Mouse (Mus musculus): ENCODE results near the gene Pola1. TPM values are rescaled to one million over a fixed set of nuclear protein-coding genes. Genes with fewer than 3 reads are reported as not detected.

Pola1 gene
- polyA plus RNA-seq, 1 experiment from 2014 or later: 21.7 TPM

DNA sequence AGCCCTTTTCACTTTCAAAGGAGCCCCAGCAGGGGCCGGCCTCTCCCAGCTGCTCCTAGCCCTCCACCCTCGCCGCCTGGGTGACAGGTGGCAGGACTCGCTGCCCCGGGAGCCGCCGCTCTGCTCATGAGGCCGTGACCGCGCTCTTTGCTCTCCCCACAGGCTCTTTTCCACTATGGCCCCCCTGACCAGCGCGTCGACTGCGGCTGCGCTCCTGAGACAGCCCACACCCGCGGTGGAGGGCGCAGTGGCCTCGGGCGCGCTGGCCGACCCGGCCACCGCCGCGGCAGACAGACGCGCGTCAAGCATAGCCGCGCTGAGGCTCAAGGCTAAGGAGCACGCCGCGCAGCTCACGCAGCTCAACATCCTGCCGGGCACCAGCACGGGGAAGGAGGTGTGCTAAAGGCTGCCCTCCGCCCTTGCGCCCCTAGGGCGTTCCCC is 334.9 kb downstream of the Pola1 start:
- Histone ChIP-seq H3K4me3 (peak overlapping the region; percentile 41), H3K27ac (replicated peaks) (no peak overlapping the region), H3K36me3 (no peaks in the 10 kb centered on the region), H3K9me3 (replicated peaks) (no peaks in the 10 kb centered on the region), H3K27me3 (ENCODE audit: low read depth, poor library complexity, severe bottlenecking) (peaks cover 100% of the 10 kb centered on the region), H3K4me1 (peaks cover 18% of the 10 kb centered on the region)
- WGBS: 11% methylated on average over 40 of the region's 40 CpGs
- DNase-seq (ENCODE audit: low spot score): peak; percentile 47

DNA sequence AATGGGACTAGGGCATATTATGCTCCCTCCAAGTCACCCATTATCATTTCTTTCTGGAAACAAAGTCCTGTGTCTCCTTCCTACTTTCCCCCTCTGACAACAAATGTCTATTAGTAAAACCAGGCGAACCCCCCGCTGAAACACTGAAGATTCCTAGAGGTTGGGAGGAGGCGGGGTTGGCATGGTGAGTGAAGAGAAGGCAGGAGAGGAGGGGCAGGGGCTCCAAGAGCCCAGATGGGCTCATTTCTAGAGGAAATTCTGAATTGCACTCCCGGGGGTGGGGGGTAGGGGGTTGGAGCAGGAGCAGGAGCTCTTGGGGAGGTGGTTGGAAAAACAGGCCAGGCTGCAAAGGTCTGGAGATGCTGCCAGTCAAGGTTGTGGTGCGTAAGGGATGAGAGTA is 336.1 kb downstream of the Pola1 start:
- Histone ChIP-seq H3K36me3 (no peaks in the 10 kb centered on the region), H3K4me1 (peaks cover 18% of the 10 kb centered on the region), H3K27ac (replicated peaks) (no peak overlapping the region), H3K27me3 (ENCODE audit: low read depth, poor library complexity, severe bottlenecking) (peaks cover 100% of the 10 kb centered on the region), H3K9me3 (replicated peaks) (no peaks in the 10 kb centered on the region), H3K4me3 (no peak overlapping the region)
- 12% methylated on average over 5 of the region's 5 CpGs for WGBS
- DNase-seq (ENCODE audit: low spot score): no peak

DNA sequence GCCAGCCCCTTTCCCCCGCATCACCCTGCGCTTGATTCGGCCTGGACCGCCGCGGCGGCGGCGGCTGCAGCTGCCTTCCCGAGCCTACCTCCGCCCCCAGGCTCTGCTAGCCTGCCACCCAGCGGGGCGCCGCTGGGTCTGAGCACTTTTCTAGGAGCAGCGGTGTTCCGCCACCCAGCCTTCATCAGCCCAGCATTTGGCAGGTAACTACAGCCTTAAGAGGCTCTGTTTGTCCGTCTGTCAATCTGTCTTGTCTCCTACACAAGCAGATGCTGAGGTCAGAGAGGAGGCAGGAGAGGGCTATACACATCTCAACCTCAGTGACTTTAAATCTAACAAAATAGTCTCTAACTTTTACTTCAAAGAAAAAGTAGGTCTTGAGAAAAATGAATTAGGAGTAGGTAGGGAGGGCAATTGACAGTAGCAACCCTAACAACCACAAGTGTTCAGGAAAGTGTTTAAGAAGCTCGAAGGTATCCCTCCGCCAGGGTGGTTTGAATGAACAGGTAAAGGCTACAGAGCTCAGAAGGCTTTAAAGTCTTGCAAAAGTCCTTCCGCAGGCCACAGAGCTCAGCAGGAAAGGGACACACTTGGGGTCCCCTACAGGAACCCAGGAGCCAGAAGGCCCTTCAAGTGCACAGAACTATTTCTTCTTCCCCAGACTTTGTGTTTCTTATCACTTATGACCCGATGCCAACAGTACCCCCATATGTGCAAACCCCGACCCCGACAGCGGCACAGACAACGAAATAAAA is 337.0 kb downstream of the Pola1 start:
- no peak overlapping the region for H3K27ac ChIP-seq (replicated peaks)
- H3K36me3 ChIP-seq: no peaks in the 10 kb centered on the region
- peak overlapping the region; percentile 20; the same call in 1 of the 2 replicates for H3K4me3 ChIP-seq
- peak; percentile 22 for DNase-seq (ENCODE audit: low spot score)
- H3K9me3 ChIP-seq (replicated peaks): no peaks in the 10 kb centered on the region
- peaks cover 100% of the 10 kb centered on the region for H3K27me3 ChIP-seq (ENCODE audit: low read depth, poor library complexity, severe bottlenecking)
- H3K4me1 ChIP-seq: peaks cover 18% of the 10 kb centered on the region
- 17% methylated on average over 25 of the region's 25 CpGs for WGBS

DNA sequence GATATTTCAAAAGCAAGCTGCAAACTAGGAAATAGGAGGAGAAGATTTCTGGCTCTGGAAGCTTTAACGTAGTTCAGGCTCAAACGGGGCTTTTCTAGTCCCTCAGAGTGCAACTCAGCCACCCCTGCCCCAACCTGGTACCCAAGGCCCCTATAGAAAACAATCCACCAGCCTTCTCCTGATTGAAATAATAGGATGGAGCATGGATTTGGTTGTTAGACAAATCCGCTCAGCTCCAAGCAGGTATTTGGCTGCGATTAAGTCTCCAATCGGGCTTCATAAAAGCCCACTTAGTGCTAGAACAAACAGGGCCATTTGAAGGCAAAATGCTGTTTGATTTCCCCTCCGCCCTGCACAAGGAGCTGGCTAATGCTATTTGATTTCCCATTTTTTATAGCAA is 339.9 kb downstream of the Pola1 start:
- Histone ChIP-seq H3K27ac (replicated peaks) (no peak overlapping the region), H3K36me3 (no peaks in the 10 kb centered on the region), H3K9me3 (replicated peaks) (no peaks in the 10 kb centered on the region), H3K4me1 (peaks cover 16% of the 10 kb centered on the region), H3K4me3 (no peak overlapping the region), H3K27me3 (ENCODE audit: low read depth, poor library complexity, severe bottlenecking) (peaks cover 100% of the 10 kb centered on the region)
- DNase-seq (ENCODE audit: low spot score): peak; percentile 15
- WGBS: 19% methylated on average over 6 of the region's 6 CpGs

DNA sequence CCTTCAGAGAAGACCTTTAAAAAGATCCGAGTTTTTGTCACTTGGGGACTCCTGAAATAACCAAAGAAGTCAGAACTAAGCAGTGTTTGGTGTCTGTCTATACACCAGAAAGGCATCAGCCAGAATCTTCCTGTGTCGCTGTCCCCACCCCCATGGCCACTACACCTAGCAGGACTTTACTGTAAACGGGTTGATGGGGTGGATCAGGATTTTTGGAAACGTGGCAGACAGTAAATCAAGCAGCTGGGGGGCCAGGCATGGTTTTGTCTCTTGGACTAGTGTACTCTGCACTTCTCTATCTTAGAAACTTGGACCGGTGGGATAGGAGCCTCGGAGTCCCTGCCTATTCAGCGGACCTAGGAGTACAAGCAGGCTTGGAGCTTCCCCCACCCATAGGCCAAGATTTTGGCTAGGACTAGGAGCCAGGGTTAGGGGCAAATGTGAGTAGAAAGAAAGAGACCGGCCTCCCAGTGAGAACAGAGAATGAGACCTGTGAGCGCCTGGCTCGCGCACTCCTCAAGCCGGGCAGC is 342.0 kb downstream of the Pola1 start:
- Histone ChIP-seq H3K4me1 (peaks cover 19% of the 10 kb centered on the region), H3K9me3 (replicated peaks) (no peaks in the 10 kb centered on the region), H3K36me3 (no peaks in the 10 kb centered on the region), H3K4me3 (peak overlapping the region; percentile 54), H3K27ac (replicated peaks) (peak overlapping the region; percentile 13; the same call in 1 of the 2 replicates), H3K27me3 (ENCODE audit: low read depth, poor library complexity, severe bottlenecking) (peaks cover 100% of the 10 kb centered on the region)
- 11% methylated on average over 12 of the region's 12 CpGs for WGBS
- DNase-seq (ENCODE audit: low spot score): no peak

DNA sequence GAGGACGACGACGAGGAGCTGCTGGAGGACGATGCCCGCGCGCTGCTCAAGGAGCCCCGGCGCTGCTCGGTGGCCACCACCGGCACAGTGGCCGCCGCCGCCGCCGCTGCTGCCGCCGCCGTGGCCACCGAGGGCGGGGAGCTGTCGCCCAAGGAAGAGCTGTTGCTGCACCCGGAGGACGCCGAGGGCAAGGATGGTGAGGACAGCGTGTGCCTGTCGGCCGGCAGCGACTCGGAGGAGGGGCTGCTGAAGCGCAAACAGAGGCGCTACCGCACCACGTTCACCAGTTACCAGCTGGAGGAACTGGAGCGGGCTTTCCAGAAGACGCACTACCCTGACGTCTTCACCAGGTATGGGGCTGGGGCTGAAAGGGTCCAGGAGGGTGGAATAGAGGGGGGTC is 342.9 kb downstream of the Pola1 start:
- Histone ChIP-seq H3K4me3 (peak overlapping the region; percentile 54), H3K27ac (replicated peaks) (peak overlapping the region; percentile 69), H3K27me3 (ENCODE audit: low read depth, poor library complexity, severe bottlenecking) (peaks cover 100% of the 10 kb centered on the region), H3K9me3 (replicated peaks) (no peaks in the 10 kb centered on the region), H3K4me1 (peaks cover 15% of the 10 kb centered on the region), H3K36me3 (no peaks in the 10 kb centered on the region)
- WGBS: 13% methylated on average over 37 of the region's 37 CpGs
- peak; percentile 52 for DNase-seq (ENCODE audit: low spot score)

DNA sequence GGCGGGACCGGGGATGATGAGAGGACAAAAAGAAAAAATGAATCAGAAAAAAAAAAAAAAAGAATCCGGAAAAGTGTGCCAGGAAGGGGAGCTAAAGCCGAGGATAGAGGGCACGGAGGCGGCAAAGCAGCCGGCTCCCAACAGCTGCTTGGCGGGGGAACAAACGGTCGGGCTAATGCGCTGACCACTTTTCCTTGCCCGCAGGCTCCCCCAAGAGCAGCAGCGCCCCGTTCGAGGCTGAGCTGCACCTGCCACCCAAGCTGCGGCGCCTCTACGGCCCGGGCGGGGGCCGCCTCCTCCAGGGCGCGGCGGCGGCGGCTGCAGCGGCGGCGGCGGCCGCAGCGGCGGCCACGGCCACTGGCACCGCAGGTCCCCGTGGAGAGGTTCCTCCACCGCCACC is 343.6 kb downstream of the Pola1 start:
- Histone ChIP-seq H3K27me3 (ENCODE audit: low read depth, poor library complexity, severe bottlenecking) (peaks cover 98% of the 10 kb centered on the region), H3K4me1 (peaks cover 15% of the 10 kb centered on the region), H3K36me3 (no peaks in the 10 kb centered on the region), H3K4me3 (peak overlapping the region; percentile 54), H3K9me3 (replicated peaks) (no peaks in the 10 kb centered on the region), H3K27ac (replicated peaks) (peak overlapping the region; percentile 69)
- DNase-seq (ENCODE audit: low spot score): peak; percentile 29
- WGBS: 5% methylated on average over 27 of the region's 37 CpGs

DNA sequence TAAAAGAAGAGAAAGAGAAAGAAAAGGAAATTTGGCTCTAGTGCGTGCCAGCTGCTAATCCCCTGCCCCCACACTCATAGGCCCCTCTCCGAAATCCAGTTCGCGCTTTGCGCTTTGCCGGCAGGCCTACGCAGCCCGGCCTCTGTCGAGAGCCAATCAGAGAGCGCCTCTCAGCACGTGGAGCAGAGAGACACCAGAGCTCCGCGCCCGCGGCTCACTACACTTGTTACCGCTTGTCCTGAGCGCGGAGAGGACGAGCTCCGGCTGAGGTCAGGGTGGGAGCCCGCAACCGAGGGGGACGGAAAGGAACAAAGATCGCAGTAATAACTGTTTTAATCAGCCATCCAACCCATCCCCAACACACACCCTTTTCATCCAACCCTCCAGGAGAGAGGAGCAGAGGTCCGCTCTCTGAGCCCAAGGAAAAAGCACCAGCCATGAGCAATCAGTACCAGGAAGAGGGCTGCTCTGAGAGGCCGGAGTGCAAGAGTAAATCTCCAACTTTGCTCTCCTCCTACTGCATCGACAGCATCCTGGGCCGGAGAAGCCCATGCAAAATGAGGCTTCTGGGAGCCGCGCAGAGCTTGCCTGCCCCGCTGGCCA is 345.6 kb downstream of the Pola1 start, which contains the start of gene Arx:
Gene Arx (plus strand): TSS at position 155 of the 603 bp plus-strand sequence.
- Histone ChIP-seq H3K36me3 (no peaks in the 10 kb centered on the region), H3K9me3 (replicated peaks) (no peaks in the 10 kb centered on the region), H3K4me1 (peaks cover 21% of the 10 kb centered on the region), H3K4me3 (peak within 1 kb of the TSS; percentile 54), H3K27ac (replicated peaks) (0 out of 2 replicates have a peak within 1 kb of the TSS, but pooled peaks have one; percentile 23), H3K27me3 (ENCODE audit: low read depth, poor library complexity, severe bottlenecking) (peaks cover 98% of the 10 kb centered on the region)
- peak; percentile 84 for DNase-seq (ENCODE audit: low spot score)
- 16% methylated on average over 31 of the region's 31 CpGs for WGBS

DNA sequence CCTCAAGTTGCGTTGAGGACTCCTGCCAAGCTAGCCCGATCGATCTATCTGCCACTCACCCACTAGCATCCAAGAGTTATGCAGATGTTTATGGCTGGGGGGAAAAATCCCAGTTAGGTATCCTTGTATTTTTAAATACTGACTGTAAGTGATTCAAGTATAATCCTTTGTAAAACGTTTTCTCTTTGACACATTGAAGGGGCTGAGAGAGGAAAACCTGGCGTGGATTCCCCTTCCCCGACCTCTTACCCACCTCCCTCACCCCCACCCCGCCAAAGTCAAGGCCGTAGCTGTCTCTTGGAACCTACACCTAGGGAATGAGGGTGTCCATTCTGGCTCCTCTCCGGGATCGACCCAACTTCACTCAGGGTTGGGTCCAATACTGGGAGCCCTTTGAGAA is 346.9 kb downstream of the Pola1 start:
- Histone ChIP-seq H3K9me3 (replicated peaks) (no peaks in the 10 kb centered on the region), H3K27me3 (ENCODE audit: low read depth, poor library complexity, severe bottlenecking) (peaks cover 98% of the 10 kb centered on the region), H3K4me3 (no peak overlapping the region), H3K36me3 (no peaks in the 10 kb centered on the region), H3K4me1 (peaks cover 21% of the 10 kb centered on the region), H3K27ac (replicated peaks) (no peak overlapping the region)
- WGBS: 22% methylated on average over 10 of the region's 10 CpGs
- peak; percentile 14 for DNase-seq (ENCODE audit: low spot score)

DNA sequence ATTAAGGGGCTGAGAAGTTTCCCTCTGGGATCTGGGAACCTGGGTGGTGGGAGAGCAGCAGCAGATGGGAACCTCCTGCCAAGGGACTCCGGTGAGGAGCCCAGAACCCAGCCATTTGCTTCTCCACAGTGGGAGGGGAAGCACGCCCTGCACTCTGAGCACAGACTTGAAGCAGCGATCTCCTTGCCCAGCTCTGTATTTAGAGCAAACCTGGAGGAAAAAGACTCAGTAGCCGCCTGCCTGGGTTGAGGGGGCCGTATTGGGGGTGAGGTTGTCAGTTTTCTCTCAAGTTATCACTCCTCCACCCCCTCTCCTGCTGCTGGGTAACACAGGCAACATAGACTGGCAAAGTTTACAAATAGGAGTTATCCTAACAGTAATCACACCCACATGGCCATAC is 350.2 kb downstream of the Pola1 start:
- peak overlapping the region; percentile 39 for H3K4me3 ChIP-seq
- H3K36me3 ChIP-seq: no peaks in the 10 kb centered on the region
- no peaks in the 10 kb centered on the region for H3K9me3 ChIP-seq (replicated peaks)
- 13% methylated on average over 5 of the region's 5 CpGs for WGBS
- no peak overlapping the region; the same call in 1 of the 2 replicates for H3K27ac ChIP-seq (replicated peaks)
- no peak for DNase-seq (ENCODE audit: low spot score)
- H3K4me1 ChIP-seq: peaks cover 10% of the 10 kb centered on the region; the same call in 1 of the 2 replicates
- H3K27me3 ChIP-seq (ENCODE audit: low read depth, poor library complexity, severe bottlenecking): peaks cover 97% of the 10 kb centered on the region

DNA sequence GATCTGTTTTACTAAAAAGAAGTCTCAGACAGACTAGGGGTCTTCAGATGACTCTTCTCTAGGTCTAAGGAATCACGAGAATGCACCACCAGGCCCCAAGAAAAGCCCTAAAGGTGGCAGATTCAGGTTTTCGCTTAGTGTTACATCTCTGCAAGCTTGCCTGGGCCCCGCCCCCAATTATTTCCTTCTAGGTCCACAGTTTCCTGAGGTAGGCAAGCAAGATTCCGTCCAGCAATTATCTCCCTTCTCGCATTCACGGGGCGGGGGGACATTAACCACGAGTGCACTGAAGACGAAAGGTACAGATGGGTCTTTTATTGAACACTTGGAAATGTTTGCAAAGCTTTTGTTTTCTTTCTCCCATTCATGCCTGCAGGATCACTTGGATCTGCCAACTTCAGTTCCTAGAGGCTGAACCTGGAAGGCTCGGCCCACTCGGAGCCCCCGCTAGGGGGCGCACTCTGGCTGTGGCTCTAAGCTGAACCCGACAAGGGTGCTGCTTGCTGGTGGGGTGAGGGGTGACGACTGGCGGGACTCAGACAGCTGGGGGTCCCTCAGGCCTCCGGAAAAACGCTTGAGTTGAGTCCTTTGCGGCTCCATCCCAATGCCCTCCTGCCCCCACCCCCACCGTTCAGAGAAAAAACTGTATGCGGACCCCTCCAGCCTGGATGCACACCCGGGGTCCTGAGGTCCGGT is 350.8 kb downstream of the Pola1 start:
- peak overlapping the region; percentile 39 for H3K4me3 ChIP-seq
- peak; percentile 75 for DNase-seq (ENCODE audit: low spot score)
- H3K36me3 ChIP-seq: no peaks in the 10 kb centered on the region
- H3K9me3 ChIP-seq (replicated peaks): no peaks in the 10 kb centered on the region
- no peak overlapping the region for H3K27ac ChIP-seq (replicated peaks)
- peaks cover 97% of the 10 kb centered on the region for H3K27me3 ChIP-seq (ENCODE audit: low read depth, poor library complexity, severe bottlenecking)
- 20% methylated on average over 23 of the region's 23 CpGs for WGBS
- H3K4me1 ChIP-seq: peaks cover 6% of the 10 kb centered on the region; the same call in 1 of the 2 replicates

DNA sequence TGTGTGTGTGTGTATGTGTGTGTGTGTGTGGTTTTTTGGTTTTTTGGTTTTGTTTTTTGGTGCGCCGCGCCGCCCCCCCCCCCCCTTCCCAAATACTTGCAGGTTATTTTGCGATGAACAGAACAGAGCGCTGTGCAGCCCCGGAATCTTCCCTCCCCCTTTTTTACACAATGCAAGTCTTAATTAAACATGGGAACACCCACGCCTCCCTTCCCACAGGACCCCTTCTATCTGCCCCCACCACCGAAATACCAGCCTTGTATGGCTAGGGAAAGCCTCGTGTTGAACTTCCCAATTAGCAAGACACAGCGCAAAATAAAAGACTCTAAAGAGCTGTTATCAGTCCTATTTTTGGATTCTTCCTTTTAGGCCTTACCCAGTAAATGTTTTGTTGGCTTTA is 352.0 kb downstream of the Pola1 start:
- WGBS: 37% methylated on average over 5 of the region's 11 CpGs
- H3K9me3 ChIP-seq (replicated peaks): no peaks in the 10 kb centered on the region
- no peak for DNase-seq (ENCODE audit: low spot score)
- H3K4me3 ChIP-seq: no peak overlapping the region
- peaks cover 6% of the 10 kb centered on the region; the same call in 1 of the 2 replicates for H3K4me1 ChIP-seq
- H3K27me3 ChIP-seq (ENCODE audit: low read depth, poor library complexity, severe bottlenecking): peaks cover 92% of the 10 kb centered on the region
- no peaks in the 10 kb centered on the region for H3K36me3 ChIP-seq
- no peak overlapping the region for H3K27ac ChIP-seq (replicated peaks)

All from midbrain, embryonic 10.5 days (tissue).